Mouse (Mus musculus): ENCODE data around the gene Dclre1b. TPM values are rescaled to one million over a fixed set of nuclear protein-coding genes. Genes with fewer than 3 reads are reported as not detected.
A peak's percentile ranks its signal among the peaks of the same experiment; 100 is the strongest.

Gene Dclre1b
- polyA plus RNA-seq, 1 experiment, result 7.6 TPM

GRCm38 (mm10) chr3:103759261-103759970, 49.8 kb downstream of the Dclre1b start:
- H3K79me2 ChIP-seq (ENCODE audit: control insufficient read depth, insufficient read depth), result no peaks in the 10 kb centered on the region
- no peak overlapping the region for H3K4me3 ChIP-seq (ENCODE audit: insufficient read depth, poor library complexity, severe bottlenecking)
- H3K27me3 ChIP-seq (ENCODE audit: control insufficient read depth, insufficient read depth, insufficient read length), result no peaks in the 10 kb centered on the region
- peaks cover 87% of the 10 kb centered on the region for H3K36me3 ChIP-seq (ENCODE audit: control insufficient read depth, insufficient read depth)
- peaks cover 3% of the 10 kb centered on the region for H3K79me3 ChIP-seq (ENCODE audit: low read depth)
- no peak overlapping the region for H3ac ChIP-seq (ENCODE audit: control insufficient read depth, insufficient read length, low read depth)
- TF ChIP-seq MYOG (IDR thresholded peaks at IDR 0.05; ENCODE audit: control insufficient read depth, extremely low read depth, insufficient read length), result no peak
- TF ChIP-seq CTCF (IDR thresholded peaks at IDR 0.05; ENCODE audit: control insufficient read depth, insufficient read depth, insufficient read length), result no peak
- TF ChIP-seq MAX (IDR thresholded peaks at IDR 0.05), result peak; percentile 89
- peak; percentile 56 for TF ChIP-seq MYOD1 (IDR thresholded peaks at IDR 0.05; ENCODE audit: control insufficient read depth, insufficient read length, low read depth)
- no peak for TF ChIP-seq USF1 (IDR thresholded peaks at IDR 0.05; ENCODE audit: low read depth)
- TF ChIP-seq CEBPB (IDR thresholded peaks at IDR 0.05; ENCODE audit: low read depth), result peak; percentile 24
- TF ChIP-seq FOSL1 (IDR thresholded peaks at IDR 0.05; ENCODE audit: insufficient read depth, low read length, poor library complexity, severe bottlenecking), result peak; percentile 48

GRCm38 (mm10) chr3:103758456-103758855, 50.8 kb downstream of the Dclre1b start:
- peaks cover 1% of the 10 kb centered on the region for H3K79me3 ChIP-seq (ENCODE audit: low read depth)
- no peak for TF ChIP-seq CTCF (IDR thresholded peaks at IDR 0.05; ENCODE audit: control insufficient read depth, insufficient read depth, insufficient read length)
- H3ac ChIP-seq (ENCODE audit: control insufficient read depth, insufficient read length, low read depth), result no peak overlapping the region
- H3K79me2 ChIP-seq (ENCODE audit: control insufficient read depth, insufficient read depth), result no peaks in the 10 kb centered on the region
- no peak overlapping the region for H3K4me3 ChIP-seq (ENCODE audit: insufficient read depth, poor library complexity, severe bottlenecking)
- H3K27me3 ChIP-seq (ENCODE audit: control insufficient read depth, insufficient read depth, insufficient read length), result no peaks in the 10 kb centered on the region
- peaks cover 88% of the 10 kb centered on the region for H3K36me3 ChIP-seq (ENCODE audit: control insufficient read depth, insufficient read depth)

- no peak for TF ChIP-seq FOSL1 (IDR thresholded peaks at IDR 0.05; ENCODE audit: insufficient read depth, low read length, poor library complexity, severe bottlenecking)
- TF ChIP-seq MYOG (IDR thresholded peaks at IDR 0.05; ENCODE audit: control insufficient read depth, extremely low read depth, insufficient read length), result no peak
- no peak for TF ChIP-seq CEBPB (IDR thresholded peaks at IDR 0.05; ENCODE audit: low read depth)
- TF ChIP-seq MYOD1 (IDR thresholded peaks at IDR 0.05; ENCODE audit: control insufficient read depth, insufficient read length, low read depth), result no peak
- TF ChIP-seq USF1 (IDR thresholded peaks at IDR 0.05; ENCODE audit: low read depth), result no peak
- no peak for TF ChIP-seq CTCF (IDR thresholded peaks at IDR 0.05; ENCODE audit: control insufficient read depth, insufficient read depth, insufficient read length)
- TF ChIP-seq MAX (IDR thresholded peaks at IDR 0.05), result no peak
These were observed 52.3 kb downstream of the Dclre1b start for GRCm38 (mm10) chr3:103756920-103757319.

GRCm38 (mm10) chr3:103755351-103755750, 53.9 kb downstream of the Dclre1b start:
- H3ac ChIP-seq (ENCODE audit: control insufficient read depth, insufficient read length, low read depth), result no peak overlapping the region

More at GRCm38 (mm10) chr3:103756920-103757319, 52.3 kb downstream of the Dclre1b start:
- no peak overlapping the region for H3ac ChIP-seq (ENCODE audit: control insufficient read depth, insufficient read length, low read depth)
- no peaks in the 10 kb centered on the region for H3K79me2 ChIP-seq (ENCODE audit: control insufficient read depth, insufficient read depth)
- no peaks in the 10 kb centered on the region for H3K27me3 ChIP-seq (ENCODE audit: control insufficient read depth, insufficient read depth, insufficient read length)
- H3K4me3 ChIP-seq (ENCODE audit: insufficient read depth, poor library complexity, severe bottlenecking), result no peak overlapping the region
- H3K79me3 ChIP-seq (ENCODE audit: low read depth), result peaks cover 1% of the 10 kb centered on the region
- H3K36me3 ChIP-seq (ENCODE audit: control insufficient read depth, insufficient read depth), result peaks cover 86% of the 10 kb centered on the region

GRCm38 (mm10) chr3:103751558-103751957, 57.7 kb downstream of the Dclre1b start:
- peaks cover 85% of the 10 kb centered on the region for H3K36me3 ChIP-seq (ENCODE audit: control insufficient read depth, insufficient read depth)

More at GRCm38 (mm10) chr3:103755351-103755750, 53.9 kb downstream of the Dclre1b start:
- TF ChIP-seq MAX (IDR thresholded peaks at IDR 0.05) (no peak), USF1 (IDR thresholded peaks at IDR 0.05; ENCODE audit: low read depth) (no peak), FOSL1 (IDR thresholded peaks at IDR 0.05; ENCODE audit: insufficient read depth, low read length, poor library complexity, severe bottlenecking) (no peak), MYOD1 (IDR thresholded peaks at IDR 0.05; ENCODE audit: control insufficient read depth, insufficient read length, low read depth) (no peak), CTCF (IDR thresholded peaks at IDR 0.05; ENCODE audit: control insufficient read depth, insufficient read depth, insufficient read length) (no peak), CEBPB (IDR thresholded peaks at IDR 0.05; ENCODE audit: low read depth) (no peak), MYOG (IDR thresholded peaks at IDR 0.05; ENCODE audit: control insufficient read depth, extremely low read depth, insufficient read length) (no peak)
- Histone ChIP-seq H3K4me3 (ENCODE audit: insufficient read depth, poor library complexity, severe bottlenecking) (no peak overlapping the region), H3K79me3 (ENCODE audit: low read depth) (peaks cover 1% of the 10 kb centered on the region), H3K79me2 (ENCODE audit: control insufficient read depth, insufficient read depth) (no peaks in the 10 kb centered on the region), H3K27me3 (ENCODE audit: control insufficient read depth, insufficient read depth, insufficient read length) (no peaks in the 10 kb centered on the region), H3K36me3 (ENCODE audit: control insufficient read depth, insufficient read depth) (peaks cover 86% of the 10 kb centered on the region)

More at GRCm38 (mm10) chr3:103751558-103751957, 57.7 kb downstream of the Dclre1b start:
- Histone ChIP-seq H3K27me3 (ENCODE audit: control insufficient read depth, insufficient read depth, insufficient read length) (no peaks in the 10 kb centered on the region), H3K79me3 (ENCODE audit: low read depth) (no peaks in the 10 kb centered on the region), H3ac (ENCODE audit: control insufficient read depth, insufficient read length, low read depth) (no peak overlapping the region), H3K79me2 (ENCODE audit: control insufficient read depth, insufficient read depth) (no peaks in the 10 kb centered on the region), H3K4me3 (ENCODE audit: insufficient read depth, poor library complexity, severe bottlenecking) (no peak overlapping the region)
- TF ChIP-seq MAX (IDR thresholded peaks at IDR 0.05), result no peak
- no peak for TF ChIP-seq FOSL1 (IDR thresholded peaks at IDR 0.05; ENCODE audit: insufficient read depth, low read length, poor library complexity, severe bottlenecking)
- TF ChIP-seq MYOD1 (IDR thresholded peaks at IDR 0.05; ENCODE audit: control insufficient read depth, insufficient read length, low read depth), result no peak
- no peak for TF ChIP-seq CTCF (IDR thresholded peaks at IDR 0.05; ENCODE audit: control insufficient read depth, insufficient read depth, insufficient read length)
- TF ChIP-seq USF1 (IDR thresholded peaks at IDR 0.05; ENCODE audit: low read depth), result no peak
- TF ChIP-seq CEBPB (IDR thresholded peaks at IDR 0.05; ENCODE audit: low read depth), result no peak
- TF ChIP-seq MYOG (IDR thresholded peaks at IDR 0.05; ENCODE audit: control insufficient read depth, extremely low read depth, insufficient read length), result no peak

Other genes starting within 250 kb of the Dclre1b start
- gene Syt6, start 234.2 kb downstream of the Dclre1b start, polyA plus RNA-seq (2012; fragmentation: generic; extraction: Trizol), result not detected
- 0.04 TPM for gene Atg4a-ps, start 163.4 kb downstream of the Dclre1b start, polyA plus RNA-seq (2012; fragmentation: generic; extraction: Trizol)
- gene Olfml3, start 71.4 kb downstream of the Dclre1b start, polyA plus RNA-seq (2012; fragmentation: generic; extraction: Trizol), result 7.5 TPM
- not detected for gene Gm10964, start 70.1 kb downstream of the Dclre1b start, polyA plus RNA-seq (2012; fragmentation: generic; extraction: Trizol)
- gene Hipk1, start 17.9 kb downstream of the Dclre1b start, polyA plus RNA-seq (2012; fragmentation: generic; extraction: Trizol), result 15.6 TPM
- gene Ap4b1, start 76 bp upstream of the Dclre1b start, polyA plus RNA-seq (2012; fragmentation: generic; extraction: Trizol), result 8.8 TPM
- gene Gm43064, start 129 bp upstream of the Dclre1b start, polyA plus RNA-seq (2012; fragmentation: generic; extraction: Trizol), result not detected
- 0.37 TPM for gene Bcl2l15, start 23.2 kb upstream of the Dclre1b start, polyA plus RNA-seq (2012; fragmentation: generic; extraction: Trizol)
- 1.8 TPM for gene Ptpn22, start 50.4 kb upstream of the Dclre1b start, polyA plus RNA-seq (2012; fragmentation: generic; extraction: Trizol)
- 2.6 TPM for gene Rsbn1, start 104.7 kb upstream of the Dclre1b start, polyA plus RNA-seq (2012; fragmentation: generic; extraction: Trizol)
- gene Phtf1, start 158.7 kb upstream of the Dclre1b start, polyA plus RNA-seq (2012; fragmentation: generic; extraction: Trizol), result 10.0 TPM